Mouse (Mus musculus): Measurements from ENCODE around the gene Ccdc6. TPM values are rescaled to one million over a fixed set of nuclear protein-coding genes. Genes with fewer than 3 reads are reported as not detected.

The Ccdc6 gene
- polyA plus RNA-seq, 1 experiment: 15.5 TPM

GRCm38 (mm10) chr10:70167625-70168024, 70.7 kb downstream of the Ccdc6 start:
- Histone ChIP-seq H3K4me3 (no peak overlapping the region), H3ac (ENCODE audit: control insufficient read depth, insufficient read length) (no peak overlapping the region), H3K27me3 (ENCODE audit: control insufficient read depth, insufficient read depth, insufficient read length) (no peaks in the 10 kb centered on the region), H3K79me2 (ENCODE audit: control insufficient read depth, insufficient read depth) (no peaks in the 10 kb centered on the region), H3K4me2 (ENCODE audit: low read depth) (no peak overlapping the region), H3K36me3 (ENCODE audit: control insufficient read depth, insufficient read depth) (peaks cover 11% of the 10 kb centered on the region)
- TF ChIP-seq TCF3 (IDR thresholded peaks at IDR 0.05; ENCODE audit: insufficient read length, low read depth) (no peak), MYOD1 (IDR thresholded peaks at IDR 0.05; ENCODE audit: control insufficient read depth in 1 of 3, insufficient read length in 2 of 3, low read depth in 2 of 3) (no peak), TCF12 (IDR thresholded peaks at IDR 0.05; ENCODE audit: insufficient read depth, poor library complexity, severe bottlenecking) (no peak), CEBPB (IDR thresholded peaks at IDR 0.05; ENCODE audit: insufficient read depth, poor library complexity, severe bottlenecking) (no peak), POLR2A (IDR thresholded peaks at IDR 0.05; ENCODE audit: insufficient read length, low read depth) (no peak), E2F4 (IDR thresholded peaks at IDR 0.05; ENCODE audit: insufficient read depth) (no peak), REST (IDR thresholded peaks at IDR 0.05; ENCODE audit: insufficient read depth, insufficient read length) (no peak), SRF (IDR thresholded peaks at IDR 0.05; ENCODE audit: control insufficient read depth, insufficient read length, low read depth) (no peak), POLR2AphosphoS2 (IDR thresholded peaks at IDR 0.05; ENCODE audit: insufficient read length, low read depth) (no peak), USF1 (IDR thresholded peaks at IDR 0.05; ENCODE audit: low read depth) (no peak), MYOG (IDR thresholded peaks at IDR 0.05; ENCODE audit: control insufficient read depth in 1 of 3, insufficient read depth in 1 of 3, insufficient read length in 2 of 3, low read depth in 2 of 3) (no peak)

GRCm38 (mm10) chr10:70168396-70168795, 71.5 kb downstream of the Ccdc6 start:
- Histone ChIP-seq H3K4me2 (ENCODE audit: low read depth) (no peak overlapping the region), H3K27me3 (ENCODE audit: control insufficient read depth, insufficient read depth, insufficient read length) (no peaks in the 10 kb centered on the region), H3K36me3 (ENCODE audit: control insufficient read depth, insufficient read depth) (peaks cover 11% of the 10 kb centered on the region), H3ac (ENCODE audit: control insufficient read depth, insufficient read length) (no peak overlapping the region), H3K79me2 (ENCODE audit: control insufficient read depth, insufficient read depth) (no peaks in the 10 kb centered on the region), H3K4me3 (no peak overlapping the region)
- TF ChIP-seq MYOG (IDR thresholded peaks at IDR 0.05; ENCODE audit: control insufficient read depth in 1 of 3, insufficient read depth in 1 of 3, insufficient read length in 2 of 3, low read depth in 2 of 3) (no peak), REST (IDR thresholded peaks at IDR 0.05; ENCODE audit: insufficient read depth, insufficient read length) (no peak)

GRCm38 (mm10) chr10:70169044-70169443, 72.1 kb downstream of the Ccdc6 start:
- Histone ChIP-seq H3K27me3 (ENCODE audit: control insufficient read depth, insufficient read depth, insufficient read length) (no peaks in the 10 kb centered on the region), H3K4me3 (no peak overlapping the region), H3K79me2 (ENCODE audit: control insufficient read depth, insufficient read depth) (no peaks in the 10 kb centered on the region), H3K36me3 (ENCODE audit: control insufficient read depth, insufficient read depth) (peaks cover 11% of the 10 kb centered on the region), H3K4me2 (ENCODE audit: low read depth) (no peak overlapping the region), H3ac (ENCODE audit: control insufficient read depth, insufficient read length) (no peak overlapping the region)
- no peak for TF ChIP-seq MYOG (IDR thresholded peaks at IDR 0.05; ENCODE audit: control insufficient read depth in 1 of 3, insufficient read depth in 1 of 3, insufficient read length in 2 of 3, low read depth in 2 of 3)
- no peak for TF ChIP-seq POLR2AphosphoS2 (IDR thresholded peaks at IDR 0.05; ENCODE audit: insufficient read length, low read depth)

- Histone ChIP-seq H3ac (ENCODE audit: control insufficient read depth, insufficient read length) (no peak overlapping the region), H3K4me2 (ENCODE audit: low read depth) (no peak overlapping the region), H3K36me3 (ENCODE audit: control insufficient read depth, insufficient read depth) (peaks cover 22% of the 10 kb centered on the region), H3K27me3 (ENCODE audit: control insufficient read depth, insufficient read depth, insufficient read length) (no peaks in the 10 kb centered on the region), H3K79me2 (ENCODE audit: control insufficient read depth, insufficient read depth) (no peaks in the 10 kb centered on the region), H3K4me3 (no peak overlapping the region)
- TF ChIP-seq POLR2A (IDR thresholded peaks at IDR 0.05; ENCODE audit: insufficient read length, low read depth): no peak
Observed at GRCm38 (mm10) chr10:70173314-70173713, 76.4 kb downstream of the Ccdc6 start.

- Histone ChIP-seq H3K36me3 (ENCODE audit: control insufficient read depth, insufficient read depth) (peaks cover 27% of the 10 kb centered on the region), H3K4me3 (no peak overlapping the region), H3K4me2 (ENCODE audit: low read depth) (no peak overlapping the region), H3K79me2 (ENCODE audit: control insufficient read depth, insufficient read depth) (no peaks in the 10 kb centered on the region), H3ac (ENCODE audit: control insufficient read depth, insufficient read length) (no peak overlapping the region), H3K27me3 (ENCODE audit: control insufficient read depth, insufficient read depth, insufficient read length) (no peaks in the 10 kb centered on the region)
- TF ChIP-seq TCF12 (IDR thresholded peaks at IDR 0.05; ENCODE audit: insufficient read depth, poor library complexity, severe bottlenecking): no peak
- no peak for TF ChIP-seq TCF3 (IDR thresholded peaks at IDR 0.05; ENCODE audit: insufficient read length, low read depth)
- TF ChIP-seq REST (IDR thresholded peaks at IDR 0.05; ENCODE audit: insufficient read depth, insufficient read length): no peak
- no peak for TF ChIP-seq USF1 (IDR thresholded peaks at IDR 0.05; ENCODE audit: low read depth)
- no peak for TF ChIP-seq MYOD1 (IDR thresholded peaks at IDR 0.05; ENCODE audit: control insufficient read depth in 1 of 3, insufficient read length in 2 of 3, low read depth in 2 of 3)
- no peak for TF ChIP-seq POLR2A (IDR thresholded peaks at IDR 0.05; ENCODE audit: insufficient read length, low read depth)
- TF ChIP-seq POLR2AphosphoS2 (IDR thresholded peaks at IDR 0.05; ENCODE audit: insufficient read length, low read depth): no peak
Observed at GRCm38 (mm10) chr10:70174494-70175190, 77.7 kb downstream of the Ccdc6 start.

GRCm38 (mm10) chr10:70180727-70181126, 83.8 kb downstream of the Ccdc6 start:
- H3K4me3 ChIP-seq: no peak overlapping the region
- no peaks in the 10 kb centered on the region for H3K27me3 ChIP-seq (ENCODE audit: control insufficient read depth, insufficient read depth, insufficient read length)
- no peak for TF ChIP-seq USF1 (IDR thresholded peaks at IDR 0.05; ENCODE audit: low read depth)
- no peak for TF ChIP-seq SRF (IDR thresholded peaks at IDR 0.05; ENCODE audit: control insufficient read depth, insufficient read length, low read depth)
- TF ChIP-seq TCF12 (IDR thresholded peaks at IDR 0.05; ENCODE audit: insufficient read depth, poor library complexity, severe bottlenecking): no peak
- no peak for TF ChIP-seq MYOD1 (IDR thresholded peaks at IDR 0.05; ENCODE audit: control insufficient read depth in 1 of 3, insufficient read length in 2 of 3, low read depth in 2 of 3)
- no peak for TF ChIP-seq REST (IDR thresholded peaks at IDR 0.05; ENCODE audit: insufficient read depth, insufficient read length)
- no peak for TF ChIP-seq TCF3 (IDR thresholded peaks at IDR 0.05; ENCODE audit: insufficient read length, low read depth)
- no peak for TF ChIP-seq POLR2AphosphoS2 (IDR thresholded peaks at IDR 0.05; ENCODE audit: insufficient read length, low read depth)
- TF ChIP-seq MYOG (IDR thresholded peaks at IDR 0.05; ENCODE audit: control insufficient read depth in 1 of 3, insufficient read depth in 1 of 3, insufficient read length in 2 of 3, low read depth in 2 of 3): no peak
- no peak for TF ChIP-seq E2F4 (IDR thresholded peaks at IDR 0.05; ENCODE audit: insufficient read depth)
- no peak for TF ChIP-seq MAX (IDR thresholded peaks at IDR 0.05; ENCODE audit: low read depth)
- TF ChIP-seq CEBPB (IDR thresholded peaks at IDR 0.05; ENCODE audit: insufficient read depth, poor library complexity, severe bottlenecking): no peak
- no peak for TF ChIP-seq POLR2A (IDR thresholded peaks at IDR 0.05; ENCODE audit: insufficient read length, low read depth)
- no peak overlapping the region for H3ac ChIP-seq (ENCODE audit: control insufficient read depth, insufficient read length)
- H3K79me2 ChIP-seq (ENCODE audit: control insufficient read depth, insufficient read depth): no peaks in the 10 kb centered on the region
- H3K4me2 ChIP-seq (ENCODE audit: low read depth): no peak overlapping the region
- peaks cover 27% of the 10 kb centered on the region for H3K36me3 ChIP-seq (ENCODE audit: control insufficient read depth, insufficient read depth)
